Mouse (Mus musculus) retina, embryonic 14.5 days (tissue): ENCODE results near the gene Unk.
"Not testable (repeated sequence)": the region's sequence is repeated elsewhere in the genome, so short reads cannot be mapped to it uniquely, and the experiment has no call there.

Experiments used
- DNase-seq: peaks from one replicate; pipeline ENCODE4 v3.0.0-alpha.2; 2015; ENCODE audit warnings: low spot score

Gene Unk

GRCm38 (mm10) chr11:116010948-116011347 lies 19.2 kb upstream of the Unk start:
- no peak for DNase-seq

- DNase-seq, result peak; percentile 39
These were observed 18.4 kb upstream of the Unk start for GRCm38 (mm10) chr11:116011529-116012261.

GRCm38 (mm10) chr11:116012262-116012947 lies 17.7 kb upstream of the Unk start, which contains the start of gene Galk1:
Gene Galk1 (minus strand): TSS chr11:116012719.
- DNase-seq, result peak; percentile 92

GRCm38 (mm10) chr11:116014821-116015220 lies 15.3 kb upstream of the Unk start:
- no peak for DNase-seq

- DNase-seq, result peak; percentile 77
These were observed 12.0 kb upstream of the Unk start for GRCm38 (mm10) chr11:116018106-116018505.

- DNase-seq, result not testable (repeated sequence)
These were observed 11.3 kb upstream of the Unk start for GRCm38 (mm10) chr11:116018867-116019266.

GRCm38 (mm10) chr11:116019360-116019791 lies 10.7 kb upstream of the Unk start:
- peak; percentile 65 for DNase-seq

- peak; percentile 56 for DNase-seq
These were observed 10.1 kb upstream of the Unk start for GRCm38 (mm10) chr11:116019976-116020411.

GRCm38 (mm10) chr11:116020519-116020922 lies 9.6 kb upstream of the Unk start:
- peak; percentile 55 for DNase-seq

- DNase-seq, result peak; percentile 53
These were observed 8.5 kb upstream of the Unk start for GRCm38 (mm10) chr11:116021328-116022220.

GRCm38 (mm10) chr11:116022256-116022780 lies 7.8 kb upstream of the Unk start:
- DNase-seq, result peak; percentile 38

- peak; percentile 53 for DNase-seq
These were observed 6.9 kb upstream of the Unk start for GRCm38 (mm10) chr11:116023074-116023770.

- peak; percentile 77 for DNase-seq
These were observed 6.3 kb upstream of the Unk start for GRCm38 (mm10) chr11:116023771-116024355.

GRCm38 (mm10) chr11:116024356-116024808 lies 5.7 kb upstream of the Unk start:
- DNase-seq, result peak; percentile 99

- DNase-seq, result no peak
These were observed 4.9 kb upstream of the Unk start for GRCm38 (mm10) chr11:116025056-116025845.

GRCm38 (mm10) chr11:116027756-116028155 lies 2.4 kb upstream of the Unk start, which contains the start of gene H3f3b:
Gene H3f3b (minus strand): TSS chr11:116027962.
- DNase-seq, result no peak

GRCm38 (mm10) chr11:116028177-116028865 lies 1.8 kb upstream of the Unk start:
- no peak for DNase-seq

- no peak for DNase-seq
These were observed 846 bp upstream of the Unk start for GRCm38 (mm10) chr11:116029086-116029865.
